Mouse (Mus musculus) kidney, embryonic 15.5 days (tissue): Measurements from ENCODE around the gene Ccdc106. TPM values are rescaled to one million over a fixed set of nuclear protein-coding genes. Genes with fewer than 3 reads are reported as not detected.

Source experiments
- polyA plus RNA-seq: library from polyadenylated mRNA; unstranded; fragments of >200 nt; fragmentation: Nextera tagmentation; extraction: Ambion mirVana; gene quantifications from 2 replicates; pipeline ENCODE4 v1.2.1, GENCODE M21; 2015

The Ccdc106 gene
- polyA plus RNA-seq, 1 experiment from 2014 or later, result 27.0 TPM

Other genes starting within 250 kb of the Ccdc106 start
- not detected in 2 replicates for gene Fam71e2, start 249.3 kb upstream of the Ccdc106 start, polyA plus RNA-seq
- 0.27 and 0.30 TPM in 2 replicates for gene Il11, start 237.7 kb upstream of the Ccdc106 start, polyA plus RNA-seq
- 1.0 TPM in 1 of 2 replicates, not detected in the other for gene Tmem190, start 237.6 kb upstream of the Ccdc106 start, polyA plus RNA-seq
- 12.9 and 14.1 TPM in 2 replicates for gene Tmem238, start 230.9 kb upstream of the Ccdc106 start, polyA plus RNA-seq
- gene Rpl28, start 227.7 kb upstream of the Ccdc106 start, polyA plus RNA-seq, result 391 and 408 TPM in 2 replicates
- gene Ube2s, start 208.0 kb upstream of the Ccdc106 start, polyA plus RNA-seq, result 384 and 386 TPM in 2 replicates
- gene Shisa7, start 175.9 kb upstream of the Ccdc106 start, polyA plus RNA-seq, result 0.84 and 0.96 TPM in 2 replicates
- 6.1 and 7.2 TPM in 2 replicates for gene Isoc2b, start 150.3 kb upstream of the Ccdc106 start, polyA plus RNA-seq
- gene Isoc2a, start 143.4 kb upstream of the Ccdc106 start, polyA plus RNA-seq, result 0.93 and 1.2 TPM in 2 replicates
- not detected in 2 replicates for gene Gm36210, start 114.0 kb upstream of the Ccdc106 start, polyA plus RNA-seq
- 4.0 and 4.1 TPM in 2 replicates for gene Zfp628, start 105.3 kb upstream of the Ccdc106 start, polyA plus RNA-seq
- 4.2 and 5.3 TPM in 2 replicates for gene Nat14, start 98.5 kb upstream of the Ccdc106 start, polyA plus RNA-seq
- gene Ssc5d, start 94.8 kb upstream of the Ccdc106 start, polyA plus RNA-seq, result 1.9 and 2.7 TPM in 2 replicates
- gene Sbk2, start 56.1 kb upstream of the Ccdc106 start, polyA plus RNA-seq, result 0.19 and 0.27 TPM in 2 replicates
- not detected in 2 replicates for gene Sbk3, start 49.4 kb upstream of the Ccdc106 start, polyA plus RNA-seq
- 36.7 and 39.9 TPM in 2 replicates for gene Zfp579, start 24.4 kb upstream of the Ccdc106 start, polyA plus RNA-seq
- 10.4 and 12.7 TPM in 2 replicates for gene Zfp524, start 6.1 kb upstream of the Ccdc106 start, polyA plus RNA-seq
- 46.5 and 53.1 TPM in 2 replicates for gene Fiz1, start 5.9 kb upstream of the Ccdc106 start, polyA plus RNA-seq
- 1.6 and 2.5 TPM in 2 replicates for gene Gm44973, start 5.1 kb upstream of the Ccdc106 start, polyA plus RNA-seq
- gene Zfp865, start 177 bp upstream of the Ccdc106 start, polyA plus RNA-seq, result 7.2 and 7.6 TPM in 2 replicates
- gene 4632433K11Rik, start 13.6 kb downstream of the Ccdc106 start, polyA plus RNA-seq, result not detected in 2 replicates
- gene Zfp784, start 17.9 kb downstream of the Ccdc106 start, polyA plus RNA-seq, result 6.3 and 6.4 TPM in 2 replicates
- 36.2 and 41.0 TPM in 2 replicates for gene Zfp580, start 31.0 kb downstream of the Ccdc106 start, polyA plus RNA-seq
- gene U2af2, start 41.6 kb downstream of the Ccdc106 start, polyA plus RNA-seq, result 145 and 152 TPM in 2 replicates
- gene Epn1, start 59.7 kb downstream of the Ccdc106 start, polyA plus RNA-seq, result 55.5 and 62.2 TPM in 2 replicates
- gene Rfpl4, start 96.4 kb downstream of the Ccdc106 start, polyA plus RNA-seq, result not detected in 2 replicates
- gene Rasl2-9, start 105.4 kb downstream of the Ccdc106 start, polyA plus RNA-seq, result 0.54 TPM in 1 of 2 replicates, not detected in the other
- not detected in 2 replicates for gene Vmn1r55, start 129.1 kb downstream of the Ccdc106 start, polyA plus RNA-seq
- gene Vmn1r56, start 176.2 kb downstream of the Ccdc106 start, polyA plus RNA-seq, result not detected in 2 replicates
- not detected in 2 replicates for gene Vmn1r57, start 197.9 kb downstream of the Ccdc106 start, polyA plus RNA-seq